ENCODE assay signal across 22 mouse cellular contexts in the genomic region with DNA sequence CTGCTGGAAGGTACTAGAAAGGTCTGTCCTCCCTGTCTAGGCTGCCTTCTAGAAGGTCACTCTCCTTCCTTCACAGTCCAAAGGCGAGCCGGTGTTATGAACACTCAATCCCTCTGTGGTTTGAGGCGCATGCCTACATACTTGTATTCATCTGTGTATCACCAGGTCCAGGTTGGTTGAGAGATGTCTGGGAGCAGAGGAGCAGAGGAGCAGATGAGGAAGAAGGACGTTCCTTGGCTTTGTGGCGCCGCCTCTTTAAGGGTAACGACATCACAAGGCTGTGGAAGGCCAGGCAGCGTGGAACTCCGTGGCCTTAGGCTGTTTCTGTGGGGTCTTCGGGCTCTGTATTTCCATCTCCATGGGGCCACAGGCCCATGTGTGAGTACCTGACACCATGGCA. TPM values are rescaled to one million over a fixed set of nuclear protein-coding genes. Genes with fewer than 3 reads are reported as not detected.
"Had no signal": no experiment of that assay in that cellular context is flagged by ENCODE, and none has a peak within 500 bp of the region (broad histone marks: within the 10 kb centered on the region; RNA-seq: fewer than 3 reads in every experiment).

A gene (plus strand): TSS at position 301 of the 400 bp plus-strand sequence.

- H3K4me1 ChIP-seq: neural tube, embryonic 12.5 days; neural tube, embryonic 13.5 days; neural tube, embryonic 15.5 days; stomach, embryonic 15.5 days had no signal

- H3K9ac ChIP-seq: neural tube, embryonic 12.5 days; neural tube, embryonic 13.5 days; neural tube, embryonic 15.5 days; stomach, embryonic 15.5 days had no signal

- DNase-seq: retina, postnatal 1 day; right cerebral cortex, adult 18-20 months; right cerebral cortex, postnatal 14 days; right cerebral cortex, postnatal 25 days; right cerebral cortex, postnatal 4 days; spleen, adult 18-20 months; thymus, adult 18-20 months; thymus, adult 2 months; thymus, postnatal 14 days; thymus, postnatal 25 days; thymus, postnatal 36 days; thymus, postnatal 4 days had no signal

- H3K4me2 ChIP-seq: neural tube, embryonic 12.5 days; neural tube, embryonic 13.5 days; neural tube, embryonic 15.5 days; stomach, embryonic 15.5 days had no signal

- H3K27me3 ChIP-seq: neural tube, embryonic 12.5 days; neural tube, embryonic 13.5 days; neural tube, embryonic 15.5 days; stomach, embryonic 15.5 days had no signal

- H3K36me3 ChIP-seq: neural tube, embryonic 12.5 days; neural tube, embryonic 13.5 days; neural tube, embryonic 15.5 days had no signal

- H3K4me3 ChIP-seq: neural tube, embryonic 12.5 days; neural tube, embryonic 13.5 days; neural tube, embryonic 15.5 days; stomach, embryonic 15.5 days had no signal

- H3K9me3 ChIP-seq: neural tube, embryonic 12.5 days; neural tube, embryonic 13.5 days; neural tube, embryonic 15.5 days; stomach, embryonic 15.5 days had no signal

- H3K27ac ChIP-seq: neural tube, embryonic 12.5 days; neural tube, embryonic 13.5 days; neural tube, embryonic 15.5 days; stomach, embryonic 15.5 days; stomach, postnatal 0 days had no signal

RNA-seq across cellular contexts. Expression of the gene that starts here (rescaled TPM):
- total RNA-seq: neutrophil, adult 5-6 weeks had no signal
- polyA plus RNA-seq: neural tube, embryonic 11.5 days; neural tube, embryonic 12.5 days; neural tube, embryonic 13.5 days; neural tube, embryonic 15.5 days; spleen, adult 2 months; stomach, embryonic 16.5 days; stomach, postnatal 0 days; thymus, postnatal 0 days had no signal
